Mouse (Mus musculus) kidney, embryonic 15.5 days (tissue): ENCODE results near the gene Cpne9. TPM values are rescaled to one million over a fixed set of nuclear protein-coding genes. Genes with fewer than 3 reads are reported as not detected.

Experiments
- ATAC-seq: fragments of 200-750 bp; cut with Nextera tagmentation; replicated peaks from 2 replicates; pipeline ENCODE4 v1.8.0; 2017; ENCODE audit warnings: moderate TSS enrichment; ENCODE audit not compliant: low FRiP score
- H3K27ac ChIP-seq: fragments of 300-500 bp; sonication (generic); 2 replicates; pipeline ENCODE4 v1.5.1; 2015; ENCODE audit warnings: mild to moderate bottlenecking, inconsistent platforms
- H3K27me3 ChIP-seq: fragments of 300-500 bp; sonication (generic); 2 replicates; pipeline ENCODE4 v1.6.1; 2015; ENCODE audit warnings: inconsistent platforms
- H3K36me3 ChIP-seq: fragments of 300-500 bp; sonication (generic); 2 replicates; pipeline ENCODE4 v1.6.1; 2015; ENCODE audit warnings: inconsistent platforms
- H3K4me1 ChIP-seq: fragments of 300-500 bp; sonication (generic); 2 replicates; pipeline ENCODE4 v1.6.1; 2015; ENCODE audit warnings: inconsistent platforms
- H3K4me2 ChIP-seq: fragments of 300-500 bp; sonication (generic); 2 replicates; pipeline ENCODE4 v1.6.1; 2015; ENCODE audit warnings: moderate library complexity, mild to moderate bottlenecking, inconsistent platforms
- H3K4me3 ChIP-seq: fragments of 300-500 bp; sonication (generic); replicated peaks from 2 replicates; pipeline ENCODE4 v1.5.1; 2015; ENCODE audit warnings: mild to moderate bottlenecking, inconsistent platforms
- H3K9ac ChIP-seq: fragments of 300-500 bp; sonication (generic); 2 replicates; pipeline ENCODE4 v1.6.1; 2015; ENCODE audit warnings: mild to moderate bottlenecking, inconsistent platforms
- H3K9me3 ChIP-seq: fragments of 300-500 bp; sonication (generic); replicated peaks from 2 replicates; pipeline ENCODE4 v1.6.1; 2016; ENCODE audit warnings: inconsistent platforms
- WGBS: fragments of 180-500 bp; shearing (Covaris S2); methylation state at CpG from one replicate; pipeline ENCODE4 v1.1.7; 2015; ENCODE audit warnings: mixed read lengths; 5-methylcytosine and 5-hydroxymethylcytosine counted together
- polyA plus RNA-seq: library from polyadenylated mRNA; unstranded; fragments of >200 nt; fragmentation: Nextera tagmentation; extraction: Ambion mirVana; gene quantifications from 2 replicates; pipeline ENCODE4 v1.2.1, GENCODE M21; 2015

The Cpne9 gene
- polyA plus RNA-seq: 0.05 and 0.18 TPM in 2 replicates

- peaks cover 5% of the 10 kb centered on the region; the same call in 1 of the 2 replicates for H3K36me3 ChIP-seq
- peak within 1 kb of the TSS; percentile 22 for H3K4me3 ChIP-seq
- WGBS: 2% methylated on average over 37 of the region's 37 CpGs
These were observed at the start of gene Cpne9 for GRCm38 (mm10) chr6:113282101-113282802. Gene Cpne9, plus strand, starts transcription at chr6:113282307.

GRCm38 (mm10) chr6:113235141-113235540, 47.0 kb upstream of the Cpne9 start:
- H3K36me3 ChIP-seq: peaks cover 5% of the 10 kb centered on the region
- H3K9me3 ChIP-seq: no peaks in the 10 kb centered on the region
- no peak overlapping the region for H3K4me3 ChIP-seq
- H3K4me1 ChIP-seq: peaks cover 15% of the 10 kb centered on the region
- no peak for ATAC-seq
- 0 out of 2 replicates have a peak, but pooled peaks cover 3% of the 10 kb centered on the region for H3K27me3 ChIP-seq
- no peak overlapping the region for H3K4me2 ChIP-seq
- 72% methylated on average over 5 of the region's 5 CpGs for WGBS
- H3K27ac ChIP-seq: no peak overlapping the region
- H3K9ac ChIP-seq: no peak overlapping the region

More at GRCm38 (mm10) chr6:113282101-113282802, at the start of gene Cpne9:
- no peak within 1 kb of the TSS for H3K9ac ChIP-seq
- no peak within 1 kb of the TSS for H3K27ac ChIP-seq
- ATAC-seq: peak; percentile 86
- peak within 1 kb of the TSS; percentile 50 for H3K4me2 ChIP-seq
- H3K9me3 ChIP-seq: no peaks in the 10 kb centered on the region
- H3K4me1 ChIP-seq: peaks cover 16% of the 10 kb centered on the region
- peaks cover 37% of the 10 kb centered on the region for H3K27me3 ChIP-seq

GRCm38 (mm10) chr6:113237542-113238270, 44.4 kb upstream of the Cpne9 start, which contains the start of gene Mtmr14:
Gene Mtmr14, plus strand, starts transcription at chr6:113237843.
- WGBS: under 1% methylated on average over 55 of the region's 55 CpGs
- ATAC-seq: peak; percentile 99
- H3K27ac ChIP-seq: peak within 1 kb of the TSS; percentile 66

GRCm38 (mm10) chr6:113238442-113238841, 43.7 kb upstream of the Cpne9 start:
- ATAC-seq: no peak
- Histone ChIP-seq H3K4me2 (peak overlapping the region; percentile 76), H3K27ac (no peak overlapping the region), H3K36me3 (peaks cover 28% of the 10 kb centered on the region), H3K9me3 (no peaks in the 10 kb centered on the region), H3K27me3 (0 out of 2 replicates have a peak, but pooled peaks cover 3% of the 10 kb centered on the region), H3K9ac (peak overlapping the region; percentile 89), H3K4me1 (peaks cover 18% of the 10 kb centered on the region), H3K4me3 (peak overlapping the region; percentile 97)
- WGBS: 27% methylated on average over 6 of the region's 6 CpGs

More at GRCm38 (mm10) chr6:113237542-113238270, 44.4 kb upstream of the Cpne9 start, which contains the start of gene Mtmr14:
- H3K4me2 ChIP-seq: peak within 1 kb of the TSS; percentile 76
- H3K9me3 ChIP-seq: no peaks in the 10 kb centered on the region
- H3K27me3 ChIP-seq: 0 out of 2 replicates have a peak, but pooled peaks cover 3% of the 10 kb centered on the region
- peaks cover 21% of the 10 kb centered on the region for H3K36me3 ChIP-seq
- H3K9ac ChIP-seq: peak within 1 kb of the TSS; percentile 89
- peaks cover 15% of the 10 kb centered on the region for H3K4me1 ChIP-seq
- peak within 1 kb of the TSS; percentile 97 for H3K4me3 ChIP-seq

- H3K9me3 ChIP-seq: no peaks in the 10 kb centered on the region
- 70% methylated on average over 1 of the region's 1 CpGs for WGBS
- H3K4me2 ChIP-seq: no peak overlapping the region
- H3K9ac ChIP-seq: no peak overlapping the region
- no peak overlapping the region for H3K4me3 ChIP-seq
- no peaks in the 10 kb centered on the region for H3K27me3 ChIP-seq
- ATAC-seq: no peak
- H3K4me1 ChIP-seq: peaks cover 16% of the 10 kb centered on the region
- peaks cover 45% of the 10 kb centered on the region for H3K36me3 ChIP-seq
- H3K27ac ChIP-seq: no peak overlapping the region
These were observed 39.4 kb upstream of the Cpne9 start for GRCm38 (mm10) chr6:113242753-113243152.

- Histone ChIP-seq H3K27me3 (no peaks in the 10 kb centered on the region), H3K4me1 (0 out of 2 replicates have a peak, but pooled peaks cover 4% of the 10 kb centered on the region), H3K9me3 (no peaks in the 10 kb centered on the region), H3K9ac (no peak overlapping the region), H3K4me3 (no peak overlapping the region), H3K36me3 (peaks cover 48% of the 10 kb centered on the region), H3K27ac (no peak overlapping the region), H3K4me2 (no peak overlapping the region)
- 88% methylated on average over 2 of the region's 2 CpGs for WGBS
- no peak for ATAC-seq
These were observed 36.5 kb upstream of the Cpne9 start for GRCm38 (mm10) chr6:113245585-113245984.

- Histone ChIP-seq H3K36me3 (peaks cover 67% of the 10 kb centered on the region), H3K4me2 (no peak overlapping the region), H3K9me3 (no peaks in the 10 kb centered on the region), H3K27me3 (no peaks in the 10 kb centered on the region), H3K27ac (no peak overlapping the region), H3K4me3 (no peak overlapping the region), H3K9ac (no peak overlapping the region), H3K4me1 (no peaks in the 10 kb centered on the region)
- WGBS: 85% methylated on average over 5 of the region's 5 CpGs
- no peak for ATAC-seq
These were observed 31.3 kb upstream of the Cpne9 start for GRCm38 (mm10) chr6:113250786-113251185.

- Histone ChIP-seq H3K4me3 (no peak overlapping the region), H3K27me3 (no peaks in the 10 kb centered on the region), H3K9ac (no peak overlapping the region), H3K36me3 (peaks cover 73% of the 10 kb centered on the region), H3K4me2 (no peak overlapping the region), H3K9me3 (no peaks in the 10 kb centered on the region), H3K4me1 (no peaks in the 10 kb centered on the region), H3K27ac (no peak overlapping the region)
- no peak for ATAC-seq
These were observed 30.2 kb upstream of the Cpne9 start for GRCm38 (mm10) chr6:113251921-113252320.

GRCm38 (mm10) chr6:113254899-113255298, 27.2 kb upstream of the Cpne9 start:
- Histone ChIP-seq H3K27ac (no peak overlapping the region), H3K9me3 (no peaks in the 10 kb centered on the region), H3K9ac (no peak overlapping the region), H3K4me1 (no peaks in the 10 kb centered on the region), H3K27me3 (no peaks in the 10 kb centered on the region), H3K36me3 (peaks cover 95% of the 10 kb centered on the region), H3K4me3 (no peak overlapping the region), H3K4me2 (no peak overlapping the region)
- ATAC-seq: no peak

GRCm38 (mm10) chr6:113261174-113261858, 20.8 kb upstream of the Cpne9 start:
- Histone ChIP-seq H3K4me1 (no peaks in the 10 kb centered on the region), H3K36me3 (peaks cover 96% of the 10 kb centered on the region), H3K9ac (no peak overlapping the region), H3K4me3 (no peak overlapping the region), H3K27ac (no peak overlapping the region), H3K27me3 (no peaks in the 10 kb centered on the region), H3K4me2 (no peak overlapping the region), H3K9me3 (no peaks in the 10 kb centered on the region)
- no peak for ATAC-seq
- 80% methylated on average over 8 of the region's 8 CpGs for WGBS

- no peaks in the 10 kb centered on the region for H3K4me1 ChIP-seq
- no peak for ATAC-seq
- 85% methylated on average over 6 of the region's 6 CpGs for WGBS
- no peak overlapping the region for H3K4me3 ChIP-seq
- H3K27ac ChIP-seq: no peak overlapping the region
- H3K36me3 ChIP-seq: peaks cover 98% of the 10 kb centered on the region
- no peaks in the 10 kb centered on the region for H3K9me3 ChIP-seq
- H3K9ac ChIP-seq: no peak overlapping the region
- no peak overlapping the region for H3K4me2 ChIP-seq
- no peaks in the 10 kb centered on the region for H3K27me3 ChIP-seq
These were observed 18.6 kb upstream of the Cpne9 start for GRCm38 (mm10) chr6:113263531-113263930.

GRCm38 (mm10) chr6:113264429-113264828, 17.7 kb upstream of the Cpne9 start:
- Histone ChIP-seq H3K36me3 (peaks cover 98% of the 10 kb centered on the region), H3K4me2 (no peak overlapping the region), H3K4me3 (no peak overlapping the region), H3K27ac (no peak overlapping the region), H3K4me1 (no peaks in the 10 kb centered on the region), H3K27me3 (no peaks in the 10 kb centered on the region), H3K9ac (no peak overlapping the region), H3K9me3 (no peaks in the 10 kb centered on the region)
- no peak for ATAC-seq
- WGBS: 93% methylated on average over 8 of the region's 8 CpGs
